12 mouse cellular contexts compared by ENCODE assay signal in the genomic region with DNA sequence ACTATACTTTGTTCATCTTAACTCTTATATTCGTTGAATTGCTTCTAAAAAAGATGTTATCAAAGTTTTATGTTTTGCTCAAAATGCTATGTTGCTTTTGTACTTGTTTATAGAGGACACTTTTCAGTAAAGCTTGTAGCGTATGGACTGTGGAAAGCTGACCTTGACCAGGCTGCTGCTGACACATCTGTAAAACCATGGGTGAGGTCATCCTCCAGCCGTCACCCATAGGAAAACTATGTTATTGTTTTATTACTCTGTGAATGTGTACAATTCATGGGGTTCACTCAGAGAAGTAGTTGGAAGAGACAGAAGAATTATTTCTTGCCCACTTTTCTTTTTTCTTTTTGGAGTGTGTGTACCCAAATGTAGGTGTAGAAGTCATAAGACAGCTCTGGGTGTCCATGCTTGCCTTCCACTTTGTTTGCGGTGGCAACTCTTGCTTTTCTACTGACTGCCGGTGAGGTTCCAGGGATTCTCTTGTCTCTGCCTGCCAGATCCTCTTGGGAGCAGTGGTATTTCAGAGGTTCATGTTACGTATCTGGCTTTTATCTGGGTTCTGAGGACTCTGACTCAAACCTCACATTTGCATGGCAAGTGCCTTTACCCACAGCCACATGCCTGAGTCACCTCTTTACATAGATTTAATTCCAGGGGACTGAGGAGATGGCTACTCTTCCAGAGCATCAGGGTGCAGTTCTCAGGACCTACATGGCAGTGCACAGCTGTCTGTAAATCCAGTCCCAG. TPM values are rescaled to one million over a fixed set of nuclear protein-coding genes. Genes with fewer than 3 reads are reported as not detected.
DNase-seq lines count a peak whose midpoint lies in the region; ATAC-seq and TF ChIP-seq lines count a peak whose summit lies in the region.
"Had no signal": no experiment of that assay in that cellular context is flagged by ENCODE, and none has a peak within 500 bp of the region (broad histone marks: within the 10 kb centered on the region; RNA-seq: fewer than 3 reads in every experiment).

No protein-coding gene starts in this region.

- peak; percentile 56 for ATAC-seq in heart, embryonic 12.5 days (ENCODE audit: insufficient number of reproducible peaks, low FRiP score)
- 0 out of 2 replicates have a peak, but pooled peaks have one; percentile 34 for ATAC-seq in erythroblast, adult 5-6 weeks (replicated peaks; ENCODE audit: low FRiP score, poor library complexity, severe bottlenecking)
- ATAC-seq in liver, postnatal 0 days: peak; percentile 41

- H3K27ac ChIP-seq in heart, embryonic 12.5 days (ENCODE audit: poor library complexity, severe bottlenecking): peak overlapping the region; percentile 87
- peak overlapping the region; percentile 18; the same call in 1 of the 2 replicates for H3K27ac ChIP-seq in liver, postnatal 0 days (ENCODE audit: low read depth)

- H3K4me1 ChIP-seq in heart, embryonic 12.5 days (replicated peaks): peaks cover 49% of the 10 kb centered on the region
- peaks cover 25% of the 10 kb centered on the region for H3K4me1 ChIP-seq in liver, postnatal 0 days (ENCODE audit: insufficient read depth)

- DNase-seq in heart, postnatal 25 days (ENCODE audit: low spot score): no peak
- DNase-seq in MN1 (ENCODE audit: low spot score): peak; percentile 76
- DNase-seq in liver, postnatal 0 days: no peak
- DNase-seq in lung, postnatal 4 days: no peak
- DNase-seq in left cerebral cortex, postnatal 36 days (ENCODE audit: low spot score in 2 of 2): no peak
- no peak for DNase-seq in cerebellum, adult 8-10 months
- DNase-seq: cerebellum, adult 11-12 months; kidney, adult 8-10 months; lung, adult 2 months; right cerebral cortex, adult 18-20 months had no signal

- no peak for TF ChIP-seq CTCF in liver, postnatal 0 days (IDR thresholded peaks at IDR 0.05; ENCODE audit: low read depth)

- H3K9ac ChIP-seq in heart, embryonic 12.5 days: peak overlapping the region; percentile 34; the same call in 1 of the 2 replicates
- H3K9ac ChIP-seq in liver, postnatal 0 days (replicated peaks): no peak overlapping the region

- no peaks in the 10 kb centered on the region for H3K9me3 ChIP-seq in heart, embryonic 12.5 days (replicated peaks)
- no peaks in the 10 kb centered on the region for H3K9me3 ChIP-seq in liver, postnatal 0 days (ENCODE audit: low read length)

- TF ChIP-seq EP300 in liver, postnatal 0 days (IDR thresholded peaks at IDR 0.05; ENCODE audit: low read depth): no peak

- intact Hi-C loops in heart, postnatal 25 days (cut with DNase I): no loop called here
- intact Hi-C loops in left cerebral cortex, postnatal 36 days (cut with DNase I): no loop called here

- H3K4me2 ChIP-seq in heart, embryonic 12.5 days: peak overlapping the region; percentile 46
- no peak overlapping the region for H3K4me2 ChIP-seq in liver, postnatal 0 days (ENCODE audit: low read depth, low read length)

- H3K27me3 ChIP-seq in heart, embryonic 12.5 days (replicated peaks): no peaks in the 10 kb centered on the region
- no peaks in the 10 kb centered on the region for H3K27me3 ChIP-seq in liver, postnatal 0 days (ENCODE audit: insufficient read depth, low read length)

- 0 out of 2 replicates have a peak, but pooled peaks cover 2% of the 10 kb centered on the region for H3K36me3 ChIP-seq in heart, embryonic 12.5 days
- H3K36me3 ChIP-seq in liver, postnatal 0 days (replicated peaks; ENCODE audit: insufficient read depth, low read length): no peaks in the 10 kb centered on the region

- WGBS in heart, embryonic 12.5 days: 23% methylated on average over 6 of the region's 6 CpGs
- 49% methylated on average over 6 of the region's 6 CpGs for WGBS in liver, postnatal 0 days (ENCODE audit: insufficient replicate concordance)

- no peak overlapping the region for H3K4me3 ChIP-seq in heart, embryonic 12.5 days
- H3K4me3 ChIP-seq in liver, postnatal 0 days (ENCODE audit: low read depth, low read length): no peak overlapping the region

RNA-seq across cellular contexts. Expression of a gene that starts 11.0 kb away (rescaled TPM):
- polyA plus RNA-seq in heart, embryonic 12.5 days (2016; fragmentation: Nextera tagmentation; extraction: Ambion mirVana): 109 and 118 TPM in 2 replicates
- 10 to 100 TPM; 58.1 to 61.7 TPM for total RNA-seq in heart, postnatal 25 days (2021)
- 49.9 and 53.6 TPM in 2 replicates for total RNA-seq in erythroblast, adult 5-6 weeks (2015; ENCODE audit: low replicate concordance)
- 80.1 and 81.4 TPM in 2 replicates for total RNA-seq in erythroblast, adult 5-6 weeks (2017; ENCODE audit: low replicate concordance)
- 23.0 and 25.3 TPM in 2 replicates for polyA plus RNA-seq in liver, postnatal 0 days (2015; fragmentation: Nextera tagmentation; extraction: Ambion mirVana)
- 100 to 1,000 TPM; 124 to 162 TPM for total RNA-seq in left cerebral cortex, postnatal 36 days (2021)
